ENCODE assay signal across 8 mouse cellular contexts in the genomic region with DNA sequence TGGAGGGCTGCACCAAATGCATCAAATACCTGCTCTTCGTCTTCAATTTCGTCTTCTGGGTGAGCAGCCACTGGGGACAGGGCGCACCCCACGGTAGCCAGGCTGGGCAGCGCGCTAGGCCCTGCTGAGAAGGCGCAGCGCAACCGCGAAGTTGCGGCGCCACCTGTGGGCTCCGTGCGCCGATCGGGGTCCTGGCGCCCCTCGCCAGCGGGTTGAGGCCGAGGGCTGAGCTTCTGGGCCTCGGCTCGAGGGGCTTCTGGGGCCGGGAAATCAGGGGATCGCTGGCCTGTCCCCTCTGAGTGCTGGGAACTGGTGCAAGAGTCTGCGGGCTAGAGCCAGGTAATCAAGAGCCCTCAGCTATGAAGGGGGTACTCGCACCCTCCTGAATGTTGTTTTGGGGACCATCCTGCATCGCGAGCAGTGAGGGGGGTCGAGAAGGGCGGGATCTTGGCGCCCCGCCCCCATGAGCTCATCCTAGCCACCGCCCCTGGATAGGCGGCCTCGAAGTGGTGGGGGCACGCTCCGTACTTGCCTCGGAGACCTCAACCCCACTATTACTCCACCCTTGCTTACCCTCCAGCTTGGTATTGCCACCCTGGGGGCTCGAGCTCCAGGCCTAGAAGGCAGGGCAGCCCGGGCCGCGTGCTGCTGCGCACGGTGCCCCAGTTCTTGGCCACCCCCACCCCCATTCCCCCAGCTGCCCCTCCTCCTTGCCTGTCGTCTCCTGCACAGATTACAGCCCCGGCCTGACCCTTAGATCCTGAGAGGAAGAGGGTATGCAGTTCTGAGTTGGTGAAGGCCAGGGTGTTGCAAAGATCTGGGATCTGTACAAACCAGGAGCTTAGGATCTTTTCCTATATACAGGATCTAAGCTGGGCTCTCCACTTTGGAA. TPM values are rescaled to one million over a fixed set of nuclear protein-coding genes. Genes with fewer than 3 reads are reported as not detected.
A peak's percentile ranks its signal among the peaks of the same experiment; 100 is the strongest.
DNase-seq lines count a peak whose midpoint lies in the region; ATAC-seq and TF ChIP-seq lines count a peak whose summit lies in the region.

No protein-coding gene starts in this region.

- WGBS in hindbrain, postnatal 0 days = under 1% methylated on average over 46 of the region's 46 CpGs

- H3K36me3 ChIP-seq in hindbrain, postnatal 0 days (ENCODE audit: insufficient read depth, low read length) = no peaks in the 10 kb centered on the region

- peak; percentile 81 for ATAC-seq in hindbrain, postnatal 0 days
- peak; percentile 17 for ATAC-seq in megakaryocyte-erythroid progenitor cell, adult 5-6 weeks (replicated peaks; ENCODE audit: low FRiP score, low TSS enrichment, poor library complexity, severe bottlenecking)
- no peak for ATAC-seq in monocyte, adult 5-6 weeks (replicated peaks; ENCODE audit: insufficient number of reproducible peaks, low FRiP score, low TSS enrichment, poor library complexity, severe bottlenecking)

- peak overlapping the region; percentile 97 for H3K4me3 ChIP-seq in hindbrain, postnatal 0 days (ENCODE audit: low read length)

- H3K27ac ChIP-seq in hindbrain, postnatal 0 days = peak overlapping the region; percentile 95

- DNase-seq in T-cell, adult 2 months (ENCODE audit: low spot score) = peak; percentile 17
- peak; percentile 81 to 84 for DNase-seq in cerebellum, postnatal 14 days
- peak; percentile 54 to 59 for DNase-seq in gastrocnemius, adult 8-10 months (ENCODE audit: low spot score in 2 of 2)
- DNase-seq in hindbrain, postnatal 0 days (ENCODE audit: low spot score) = peak; percentile 88
- DNase-seq in left cerebral cortex, postnatal 4 days = peak; percentile 82
- DNase-seq in right cerebral cortex, postnatal 4 days = peak; percentile 78

- peak overlapping the region; percentile 96 for H3K9ac ChIP-seq in hindbrain, postnatal 0 days (replicated peaks; ENCODE audit: low read length)

- intact Hi-C loops in left cerebral cortex, postnatal 4 days (cut with DNase I) = no loop called here

- H3K4me1 ChIP-seq in hindbrain, postnatal 0 days (ENCODE audit: insufficient read depth, low read length) = peaks cover 43% of the 10 kb centered on the region

- H3K4me2 ChIP-seq in hindbrain, postnatal 0 days (ENCODE audit: low read depth, low read length) = peak overlapping the region; percentile 87

- no peaks in the 10 kb centered on the region for H3K9me3 ChIP-seq in hindbrain, postnatal 0 days (ENCODE audit: low read length)

- H3K27me3 ChIP-seq in hindbrain, postnatal 0 days (ENCODE audit: insufficient read depth, low read length) = no peaks in the 10 kb centered on the region

- no peak; the same call in 1 of the 2 replicates for TF ChIP-seq CTCF in hindbrain, postnatal 0 days (IDR thresholded peaks at IDR 0.05; ENCODE audit: low read depth)

RNA-seq across cellular contexts. Expression of gene Cd81, which starts 0.7 kb away (rescaled TPM):
- total RNA-seq in gastrocnemius, adult 8-10 months (2022) = 100 to 1,000 TPM in 1 of 4 experiments, 10 to 100 TPM in 3; 85.0 to 103 (median 88.3) TPM
- total RNA-seq in hindbrain, postnatal 0 days (2014; rRNA removed) = 758 and 776 TPM in 2 replicates
- polyA plus RNA-seq in hindbrain, postnatal 0 days (2015; fragmentation: Nextera tagmentation; extraction: Ambion mirVana) = 708 and 751 TPM in 2 replicates
- total RNA-seq in left cerebral cortex, postnatal 4 days (2021) = 100 to 1,000 TPM; 249 to 263 TPM
- total RNA-seq in megakaryocyte-erythroid progenitor cell, adult 5-6 weeks (2014; fragmentation: Nextera tagmentation) = 194 and 203 TPM in 2 replicates
- total RNA-seq in megakaryocyte-erythroid progenitor cell, adult 5-6 weeks (2017) = 214 and 238 TPM in 2 replicates
- 75.1 to 86.6 TPM (median 75.4 TPM) in 3 replicates for total RNA-seq in monocyte, adult 5-6 weeks (2017)

RNA-seq across cellular contexts. Expression of gene Tssc4, which starts 15.8 kb away (rescaled TPM):
- total RNA-seq in gastrocnemius, adult 8-10 months (2022) = 1 to 10 TPM; 7.1 to 8.3 (median 7.6) TPM
- total RNA-seq in hindbrain, postnatal 0 days (2014; rRNA removed) = 106 and 118 TPM in 2 replicates
- 101 and 102 TPM in 2 replicates for polyA plus RNA-seq in hindbrain, postnatal 0 days (2015; fragmentation: Nextera tagmentation; extraction: Ambion mirVana)
- 10 to 100 TPM; 41.6 to 44.8 TPM for total RNA-seq in left cerebral cortex, postnatal 4 days (2021)
- total RNA-seq in megakaryocyte-erythroid progenitor cell, adult 5-6 weeks (2014; fragmentation: Nextera tagmentation) = 36.9 and 58.7 TPM in 2 replicates
- total RNA-seq in megakaryocyte-erythroid progenitor cell, adult 5-6 weeks (2017) = 15.5 and 37.8 TPM in 2 replicates
- total RNA-seq in monocyte, adult 5-6 weeks (2017) = 5.2 to 10.4 TPM (median 8.2 TPM) in 3 replicates

RNA-seq across cellular contexts. Expression of gene Trpm5, which starts 41.2 kb away (rescaled TPM):
- total RNA-seq in gastrocnemius, adult 8-10 months (2022) = not detected
- 2.1 and 3.0 TPM in 2 replicates for total RNA-seq in hindbrain, postnatal 0 days (2014; rRNA removed)
- polyA plus RNA-seq in hindbrain, postnatal 0 days (2015; fragmentation: Nextera tagmentation; extraction: Ambion mirVana) = 2.0 and 2.6 TPM in 2 replicates
- under 1 TPM; 0.38 TPM for total RNA-seq in left cerebral cortex, postnatal 4 days (2021)
- total RNA-seq in megakaryocyte-erythroid progenitor cell, adult 5-6 weeks (2014; fragmentation: Nextera tagmentation) = 0.13 TPM in 1 of 2 replicates, not detected in the other
- 2.3 TPM in 1 of 2 replicates, not detected in the other for total RNA-seq in megakaryocyte-erythroid progenitor cell, adult 5-6 weeks (2017)
- 0.11 TPM in 1 of 3 replicates, not detected in the others for total RNA-seq in monocyte, adult 5-6 weeks (2017)

RNA-seq across cellular contexts. Expression of gene Tspan32, which starts 48.4 kb away (rescaled TPM):
- total RNA-seq in gastrocnemius, adult 8-10 months (2022) = under 1 TPM in 2 of 4 experiments, not detected in 2; 0.27 to 0.56 TPM
- 0.16 and 0.29 TPM in 2 replicates for total RNA-seq in hindbrain, postnatal 0 days (2014; rRNA removed)
- polyA plus RNA-seq in hindbrain, postnatal 0 days (2015; fragmentation: Nextera tagmentation; extraction: Ambion mirVana) = 0.40 and 0.71 TPM in 2 replicates
- not detected for total RNA-seq in left cerebral cortex, postnatal 4 days (2021)
- total RNA-seq in megakaryocyte-erythroid progenitor cell, adult 5-6 weeks (2014; fragmentation: Nextera tagmentation) = 163 and 191 TPM in 2 replicates
- 94.2 and 132 TPM in 2 replicates for total RNA-seq in megakaryocyte-erythroid progenitor cell, adult 5-6 weeks (2017)
- 47.6 to 98.9 TPM (median 75.2 TPM) in 3 replicates for total RNA-seq in monocyte, adult 5-6 weeks (2017)

RNA-seq across cellular contexts. Expression of gene Kcnq1, which starts 52.9 kb away (rescaled TPM):
- under 1 TPM; 0.20 to 0.48 (median 0.34) TPM for total RNA-seq in gastrocnemius, adult 8-10 months (2022)
- 1.2 and 1.9 TPM in 2 replicates for total RNA-seq in hindbrain, postnatal 0 days (2014; rRNA removed)
- 1.1 and 1.4 TPM in 2 replicates for polyA plus RNA-seq in hindbrain, postnatal 0 days (2015; fragmentation: Nextera tagmentation; extraction: Ambion mirVana)
- total RNA-seq in left cerebral cortex, postnatal 4 days (2021) = 1 to 10 TPM; 1.1 to 1.5 TPM
- 0.46 TPM in 1 of 2 replicates, not detected in the other for total RNA-seq in megakaryocyte-erythroid progenitor cell, adult 5-6 weeks (2014; fragmentation: Nextera tagmentation)
- total RNA-seq in megakaryocyte-erythroid progenitor cell, adult 5-6 weeks (2017) = not detected in 2 replicates
- not detected in 3 replicates for total RNA-seq in monocyte, adult 5-6 weeks (2017)

Comparison
In these comparisons a context has a peak if more than half of its experiments do, and no peak if none do; other contexts are left out.
1. DNase-seq: peak in every context shown above with its lines; median percentile 88 in hindbrain, postnatal 0 days; 82 in cerebellum, postnatal 14 days; 82 in left cerebral cortex, postnatal 4 days; 78 in right cerebral cortex, postnatal 4 days; 56 in gastrocnemius, adult 8-10 months; 17 in T-cell, adult 2 months.